Mouse (Mus musculus) spleen, adult 18-20 months (tissue): ENCODE measurements at regions not wholly inside any gene's neighbourhood (a gene's known extent, or its start where the extent isn't known, plus 50 kb on each side); places are given as distances from the start of the nearest gene placed in this dataset.

ENCODE experiments used
- DNase-seq, 2 experiments: peaks; one replicate each; pipeline ENCODE4 v3.0.0; 2022; ENCODE audit warnings: mixed read lengths in 2 of 2

- no peak for DNase-seq
Measured at GRCm38 (mm10) chr13:70136209-70136608, 334.0 kb downstream of the Med10 start.

GRCm38 (mm10) chr13:70144461-70144860 lies 342.3 kb downstream of the Med10 start:
- no peak for DNase-seq

GRCm38 (mm10) chr13:70145466-70145865 lies 343.3 kb downstream of the Med10 start:
- DNase-seq = no peak

GRCm38 (mm10) chr13:70149041-70149898 lies 347.1 kb downstream of the Med10 start:
- DNase-seq = no peak

GRCm38 (mm10) chr13:70149899-70150184 lies 347.6 kb downstream of the Med10 start:
- no peak for DNase-seq

- no peak for DNase-seq
Measured at GRCm38 (mm10) chr13:70153062-70153461, 350.9 kb downstream of the Med10 start.

GRCm38 (mm10) chr13:70155596-70155995 lies 353.4 kb downstream of the Med10 start:
- DNase-seq = no peak

- DNase-seq = no peak
Measured at GRCm38 (mm10) chr13:70156975-70157588, 354.9 kb downstream of the Med10 start.

GRCm38 (mm10) chr13:70159065-70159464 lies 356.9 kb downstream of the Med10 start:
- no peak for DNase-seq

GRCm38 (mm10) chr13:70159604-70160003 lies 357.4 kb downstream of the Med10 start:
- DNase-seq = no peak

GRCm38 (mm10) chr13:70162115-70162514 lies 359.9 kb downstream of the Med10 start:
- DNase-seq = no peak

- DNase-seq = no peak
Measured at GRCm38 (mm10) chr13:70165511-70166225, 363.5 kb downstream of the Med10 start.

GRCm38 (mm10) chr13:70167747-70168146 lies 365.6 kb downstream of the Med10 start:
- no peak for DNase-seq

GRCm38 (mm10) chr13:70168906-70169305 lies 366.7 kb downstream of the Med10 start:
- no peak for DNase-seq

- DNase-seq = no peak
Measured at GRCm38 (mm10) chr13:70177066-70177465, 374.9 kb downstream of the Med10 start.

- DNase-seq = no peak
Measured at GRCm38 (mm10) chr13:70178073-70178491, 375.9 kb downstream of the Med10 start.

GRCm38 (mm10) chr13:70190978-70191377 lies 388.8 kb downstream of the Med10 start:
- no peak for DNase-seq

GRCm38 (mm10) chr13:70192101-70193025 lies 390.2 kb downstream of the Med10 start:
- no peak for DNase-seq

- DNase-seq = no peak
Measured at GRCm38 (mm10) chr13:70193270-70193669, 391.1 kb downstream of the Med10 start.

GRCm38 (mm10) chr13:70195854-70196253 lies 393.7 kb downstream of the Med10 start:
- DNase-seq = no peak

- no peak for DNase-seq
Measured at GRCm38 (mm10) chr13:70198638-70199037, 396.4 kb downstream of the Med10 start.

- DNase-seq = no peak
Measured at GRCm38 (mm10) chr13:70199087-70199486, 396.9 kb downstream of the Med10 start.

GRCm38 (mm10) chr13:70205334-70205733 lies 403.1 kb downstream of the Med10 start:
- no peak for DNase-seq
